18 mouse cellular contexts compared by ENCODE assay signal in genomic region chr1:143886014-143886413, GRCm38 (mm10).
"Had no signal": no experiment of that assay in that cellular context is flagged by ENCODE, and none has a peak within 500 bp of the region (broad histone marks: within the 10 kb centered on the region; RNA-seq: fewer than 3 reads in every experiment).

No protein-coding gene starts in this region.

- ATAC-seq: liver, embryonic 12.5 days; midbrain, embryonic 16.5 days had no signal

- DNase-seq: midbrain, embryonic 14.5 days; retina, postnatal 1 day; right cerebral cortex, adult 18-20 months; right cerebral cortex, postnatal 25 days; right cerebral cortex, postnatal 4 days; spleen, adult 18-20 months; thymus, adult 18-20 months; thymus, postnatal 14 days; thymus, postnatal 36 days had no signal

- H3K4me1 ChIP-seq: limb, embryonic 15.5 days; liver, embryonic 12.5 days; midbrain, embryonic 12.5 days; neural tube, embryonic 13.5 days; neural tube, embryonic 15.5 days had no signal

- H3K4me2 ChIP-seq: limb, embryonic 15.5 days; liver, embryonic 12.5 days; midbrain, embryonic 12.5 days; neural tube, embryonic 13.5 days; neural tube, embryonic 15.5 days had no signal

- H3K4me3 ChIP-seq: limb, embryonic 15.5 days; liver, embryonic 12.5 days; midbrain, embryonic 10.5 days; midbrain, embryonic 12.5 days; myocyte; neural tube, embryonic 13.5 days; neural tube, embryonic 15.5 days had no signal

- H3K27me3 ChIP-seq: limb, embryonic 15.5 days; liver, embryonic 12.5 days; midbrain, embryonic 12.5 days; neural tube, embryonic 13.5 days; neural tube, embryonic 15.5 days had no signal

- H3K9ac ChIP-seq: limb, embryonic 15.5 days; liver, embryonic 12.5 days; liver, embryonic 14.5 days; midbrain, embryonic 12.5 days; neural tube, embryonic 13.5 days; neural tube, embryonic 15.5 days had no signal

- H3K27ac ChIP-seq: limb, embryonic 15.5 days; liver, embryonic 12.5 days; liver, embryonic 14.5 days; midbrain, embryonic 10.5 days; midbrain, embryonic 12.5 days; neural tube, embryonic 13.5 days; neural tube, embryonic 15.5 days had no signal

- H3K36me3 ChIP-seq: limb, embryonic 15.5 days; liver, embryonic 12.5 days; midbrain, embryonic 10.5 days; midbrain, embryonic 12.5 days; neural tube, embryonic 13.5 days; neural tube, embryonic 15.5 days had no signal

- H3K9me3 ChIP-seq: limb, embryonic 15.5 days; liver, embryonic 12.5 days; midbrain, embryonic 10.5 days; midbrain, embryonic 12.5 days; neural tube, embryonic 13.5 days; neural tube, embryonic 15.5 days had no signal
